Mouse (Mus musculus) mouse trophoblast stem cell (cell line): ENCODE results near the gene Pacrg.

ENCODE experiments used
- in situ Hi-C, 2 experiments: fragments of 300-500 bp; cut with MseI, MboI; formaldehyde crosslinking; loops; 2 replicates in 1 of 2; 3 replicates in 1 of 2; pipeline ENCODE4 v1.15.1; 2025

The Pacrg gene

GRCm38 (mm10) chr17:10740083-10740482 lies 100.0 kb downstream of the Pacrg start:
- in situ Hi-C loops = no loop called here

- in situ Hi-C loops = no loop called here
These were observed 102.1 kb downstream of the Pacrg start for GRCm38 (mm10) chr17:10737966-10738365.

- in situ Hi-C loops = no loop called here
These were observed 105.4 kb downstream of the Pacrg start for GRCm38 (mm10) chr17:10734733-10735132.

- in situ Hi-C loops = no loop called here
These were observed 107.6 kb downstream of the Pacrg start for GRCm38 (mm10) chr17:10732303-10733048.

GRCm38 (mm10) chr17:10724853-10725252 lies 115.3 kb downstream of the Pacrg start:
- in situ Hi-C loops = no loop called here

- in situ Hi-C loops = no loop called here
These were observed 118.5 kb downstream of the Pacrg start for GRCm38 (mm10) chr17:10721562-10721961.

- in situ Hi-C loops = no loop called here
These were observed 123.0 kb downstream of the Pacrg start for GRCm38 (mm10) chr17:10717148-10717547.

GRCm38 (mm10) chr17:10702781-10703180 lies 137.3 kb downstream of the Pacrg start:
- in situ Hi-C loops = no loop called here

GRCm38 (mm10) chr17:10698041-10698440 lies 142.1 kb downstream of the Pacrg start:
- in situ Hi-C loops = no loop called here

- in situ Hi-C loops = no loop called here
These were observed 144.7 kb downstream of the Pacrg start for GRCm38 (mm10) chr17:10695421-10695820.

GRCm38 (mm10) chr17:10677098-10677497 lies 163.0 kb downstream of the Pacrg start:
- in situ Hi-C loops = no loop called here

GRCm38 (mm10) chr17:10675536-10675935 lies 164.6 kb downstream of the Pacrg start:
- in situ Hi-C loops = no loop called here

GRCm38 (mm10) chr17:10675048-10675447 lies 165.1 kb downstream of the Pacrg start:
- in situ Hi-C loops = no loop called here

- in situ Hi-C loops = no loop called here
These were observed 178.8 kb downstream of the Pacrg start for GRCm38 (mm10) chr17:10661294-10661693.

GRCm38 (mm10) chr17:10643604-10644003 lies 196.5 kb downstream of the Pacrg start:
- in situ Hi-C loops = no loop called here

- in situ Hi-C loops = no loop called here
These were observed 200.3 kb downstream of the Pacrg start for GRCm38 (mm10) chr17:10639816-10640215.

GRCm38 (mm10) chr17:10635955-10636470 lies 204.1 kb downstream of the Pacrg start:
- in situ Hi-C loops = no loop called here

GRCm38 (mm10) chr17:10635470-10635869 lies 204.6 kb downstream of the Pacrg start:
- in situ Hi-C loops = no loop called here

GRCm38 (mm10) chr17:10635046-10635445 lies 205.1 kb downstream of the Pacrg start:
- in situ Hi-C loops = no loop called here

- in situ Hi-C loops = no loop called here
These were observed 206.3 kb downstream of the Pacrg start for GRCm38 (mm10) chr17:10633769-10634168.

- in situ Hi-C loops = no loop called here
These were observed 211.9 kb downstream of the Pacrg start for GRCm38 (mm10) chr17:10628240-10628639.

GRCm38 (mm10) chr17:10627476-10627875 lies 212.6 kb downstream of the Pacrg start:
- in situ Hi-C loops = no loop called here

GRCm38 (mm10) chr17:10626299-10627095 lies 213.6 kb downstream of the Pacrg start:
- in situ Hi-C loops = no loop called here
